Mouse (Mus musculus) E14TG2a.4 (cell line): ENCODE measurements around the gene Acyp1.
A peak's percentile ranks its signal among the peaks of the same experiment; 100 is the strongest.
"Not testable (repeated sequence)": the region's sequence is repeated elsewhere in the genome, so short reads cannot be mapped to it uniquely, and the experiment has no call there.

Experiments used
- H3K27me3 ChIP-seq: 2 replicates; pipeline ENCODE4 v1.6.1; 2014; ENCODE audit warnings: low read length, control low read depth; ENCODE audit not compliant: insufficient read depth
- H3K36me3 ChIP-seq: 2 replicates; pipeline ENCODE4 v1.6.1; 2014; ENCODE audit warnings: low read length, control low read depth; ENCODE audit not compliant: insufficient read depth
- H3K4me1 ChIP-seq: replicated peaks from 2 replicates; pipeline ENCODE4 v1.6.1; 2014; ENCODE audit warnings: low read depth, low read length, control low read depth
- H3K4me3 ChIP-seq: replicated peaks from 2 replicates; pipeline ENCODE4 v1.5.1; 2014; ENCODE audit warnings: mild to moderate bottlenecking, low read length
- H3K9me3 ChIP-seq: 2 replicates; pipeline ENCODE4 v1.6.1; 2014; ENCODE audit warnings: low read length, control low read depth
- CTCF ChIP-seq: conservative IDR thresholded peaks from 2 replicates; pipeline ENCODE4 v1.5.1; 2014; ENCODE audit warnings: low read length
- NANOG ChIP-seq: IDR thresholded peaks from 2 replicates; pipeline ENCODE4 v1.6.1; 2014; ENCODE audit warnings: borderline replicate concordance, low read length, mixed read lengths
- POU5F1 ChIP-seq: IDR thresholded peaks from 2 replicates; pipeline ENCODE4 v1.6.1; 2014; ENCODE audit warnings: low read length, borderline replicate concordance

Acyp1 gene

GRCm38 (mm10) chr12:85289157-85290000 lies 1.1 kb upstream of the Acyp1 start:
- no peak for TF ChIP-seq NANOG
- no peak for TF ChIP-seq CTCF
- TF ChIP-seq POU5F1, result no peak
- Histone ChIP-seq H3K36me3 (no peaks in the 10 kb centered on the region), H3K4me1 (peaks cover 34% of the 10 kb centered on the region), H3K27me3 (peaks cover 27% of the 10 kb centered on the region), H3K9me3 (peaks cover 7% of the 10 kb centered on the region), H3K4me3 (peak overlapping the region; percentile 80)

- no peaks in the 10 kb centered on the region for H3K9me3 ChIP-seq
Observed at GRCm38 (mm10) chr12:85288486-85289156, 383 bp upstream of the Acyp1 start, which contains the start of gene Zc2hc1c. TSS of gene Zc2hc1c (plus strand) at chr12:85288591.

GRCm38 (mm10) chr12:85286941-85287340 lies 1.3 kb downstream of the Acyp1 start:
- Histone ChIP-seq H3K27me3 (peaks cover 27% of the 10 kb centered on the region), H3K4me3 (no peak overlapping the region), H3K36me3 (no peaks in the 10 kb centered on the region), H3K9me3 (no peaks in the 10 kb centered on the region), H3K4me1 (peaks cover 34% of the 10 kb centered on the region)
- peak; percentile 54 for TF ChIP-seq CTCF
- no peak for TF ChIP-seq POU5F1

More at GRCm38 (mm10) chr12:85288486-85289156, 383 bp upstream of the Acyp1 start, which contains the start of gene Zc2hc1c:
- Histone ChIP-seq H3K4me3 (peak within 1 kb of the TSS; percentile 80), H3K4me1 (peaks cover 34% of the 10 kb centered on the region), H3K27me3 (peaks cover 27% of the 10 kb centered on the region), H3K36me3 (no peaks in the 10 kb centered on the region)
- no peak for TF ChIP-seq CTCF
- TF ChIP-seq NANOG, result no peak
- TF ChIP-seq POU5F1, result no peak

GRCm38 (mm10) chr12:85284996-85285395 lies 3.2 kb downstream of the Acyp1 start:
- H3K4me3 ChIP-seq, result no peak overlapping the region
- TF ChIP-seq CTCF, result no peak
- TF ChIP-seq NANOG, result no peak
- no peak for TF ChIP-seq POU5F1
- no peaks in the 10 kb centered on the region for H3K9me3 ChIP-seq
- no peaks in the 10 kb centered on the region for H3K36me3 ChIP-seq
- peaks cover 36% of the 10 kb centered on the region for H3K4me1 ChIP-seq
- peaks cover 16% of the 10 kb centered on the region for H3K27me3 ChIP-seq

GRCm38 (mm10) chr12:85284331-85284730 lies 3.9 kb downstream of the Acyp1 start:
- Histone ChIP-seq H3K36me3 (no peaks in the 10 kb centered on the region), H3K9me3 (no peaks in the 10 kb centered on the region), H3K27me3 (peaks cover 10% of the 10 kb centered on the region), H3K4me3 (no peak overlapping the region), H3K4me1 (peaks cover 35% of the 10 kb centered on the region)
- TF ChIP-seq NANOG, result no peak
- TF ChIP-seq CTCF, result no peak
- TF ChIP-seq POU5F1, result no peak

- peaks cover 20% of the 10 kb centered on the region for H3K36me3 ChIP-seq
- not testable (repeated sequence) for H3K4me3 ChIP-seq, H3K9me3 ChIP-seq, H3K27me3 ChIP-seq
- H3K4me1 ChIP-seq, result peaks cover 36% of the 10 kb centered on the region
Observed at GRCm38 (mm10) chr12:85281756-85282155, 6.5 kb downstream of the Acyp1 start.

- Histone ChIP-seq H3K4me3 (peak overlapping the region; percentile 90), H3K36me3 (peaks cover 28% of the 10 kb centered on the region), H3K9me3 (no peaks in the 10 kb centered on the region), H3K4me1 (peaks cover 41% of the 10 kb centered on the region), H3K27me3 (0 out of 2 replicates have a peak, but pooled peaks cover under 1% of the 10 kb centered on the region)
- TF ChIP-seq POU5F1 (no peak), CTCF (no peak), NANOG (no peak)
Observed at GRCm38 (mm10) chr12:85280845-85281651, 7.2 kb downstream of the Acyp1 start.

- TF ChIP-seq CTCF (no peak), NANOG (no peak), POU5F1 (no peak)
- Histone ChIP-seq H3K36me3 (peaks cover 33% of the 10 kb centered on the region), H3K27me3 (no peaks in the 10 kb centered on the region), H3K4me3 (peak overlapping the region; percentile 90), H3K9me3 (no peaks in the 10 kb centered on the region), H3K4me1 (peaks cover 47% of the 10 kb centered on the region)
Observed at GRCm38 (mm10) chr12:85280105-85280844, 8.0 kb downstream of the Acyp1 start.
